Mouse (Mus musculus) small intestine, adult 2 months (tissue): ENCODE results near the gene Gabpb1. TPM values are rescaled to one million over a fixed set of nuclear protein-coding genes. Genes with fewer than 3 reads are reported as not detected.

Source experiments
- H3K27ac ChIP-seq: fragments of 200-500 bp; 2 replicates; pipeline ENCODE4 v1.5.1; 2012; ENCODE audit warnings: low read depth, low read length, control low read depth, inconsistent platforms; ENCODE audit not compliant: insufficient read depth
- H3K27me3 ChIP-seq: fragments of 200-500 bp; 2 replicates; pipeline ENCODE4 v1.6.1; 2012; ENCODE audit warnings: mild to moderate bottlenecking, moderate library complexity, low read length, inconsistent platforms; ENCODE audit not compliant: control insufficient read depth, insufficient read depth
- H3K36me3 ChIP-seq: fragments of 200-500 bp; 2 replicates; pipeline ENCODE4 v1.6.1; 2012; ENCODE audit warnings: mild to moderate bottlenecking, low read length, control low read depth, inconsistent platforms; ENCODE audit not compliant: control insufficient read depth, insufficient read depth
- H3K4me1 ChIP-seq: fragments of 200-500 bp; 2 replicates; pipeline ENCODE4 v1.6.1; 2012; ENCODE audit warnings: low read length, inconsistent platforms, mixed read lengths; ENCODE audit not compliant: control insufficient read depth, insufficient read depth, insufficient read length
- H3K4me3 ChIP-seq: fragments of 200-500 bp; 2 replicates; pipeline ENCODE4 v1.5.1; 2012; ENCODE audit warnings: low read depth, mild to moderate bottlenecking, control low read depth, inconsistent platforms, low read length, moderate library complexity
- CTCF ChIP-seq: fragments of 200-500 bp; IDR thresholded peaks from 2 replicates; pipeline ENCODE4 v1.5.1; 2012; ENCODE audit warnings: low read depth, mild to moderate bottlenecking, control low read depth, inconsistent platforms, low read length, moderate library complexity, mixed read lengths; ENCODE audit not compliant: insufficient replicate concordance, insufficient read length; ENCODE audit errors: extremely low read depth
- POLR2A ChIP-seq: fragments of 200-500 bp; IDR thresholded peaks from 2 replicates; pipeline ENCODE4 v1.6.1; 2012; ENCODE audit warnings: low read depth, mild to moderate bottlenecking, control low read depth, inconsistent platforms, low read length, moderate library complexity
- WGBS: fragments of 180-500 bp; shearing (Covaris S2); methylation state at CpG from one replicate; pipeline ENCODE4 v1.1.7; 2018; 5-methylcytosine and 5-hydroxymethylcytosine counted together
- polyA plus RNA-seq: library from polyadenylated mRNA; depleted of rRNA; stranded (reverse); fragments of >200 nt; gene quantifications from 2 replicates; pipeline ENCODE4 v1.2.3, GENCODE M21; 2012

The Gabpb1 gene
- polyA plus RNA-seq, 1 experiment, result 5.0 TPM

DNA sequence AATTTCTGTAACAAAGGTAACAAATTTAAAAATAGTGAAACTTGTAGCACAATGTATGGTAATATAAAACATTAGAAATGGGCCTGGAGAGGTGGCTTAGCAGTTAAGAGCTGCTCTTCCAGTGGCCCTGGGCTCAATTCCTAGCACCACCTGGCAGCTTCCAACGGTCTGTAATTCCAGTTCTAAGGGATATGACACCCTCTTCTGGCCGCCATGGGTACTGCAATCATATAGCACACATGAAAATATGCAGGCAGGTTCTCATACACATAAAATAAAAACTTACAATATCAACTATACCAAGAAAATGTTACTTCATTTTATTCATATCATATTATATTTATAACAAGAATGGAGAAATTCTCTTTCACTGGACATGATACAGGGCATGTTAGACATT, 35.8 kb downstream of the Gabpb1 start:
- Histone ChIP-seq H3K36me3 (peaks cover 17% of the 10 kb centered on the region), H3K4me3 (no peak overlapping the region), H3K4me1 (no peaks in the 10 kb centered on the region), H3K27me3 (no peaks in the 10 kb centered on the region), H3K27ac (no peak overlapping the region)
- TF ChIP-seq POLR2A, result no peak
- TF ChIP-seq CTCF, result no peak
- 95% methylated on average over 2 of the region's 2 CpGs for WGBS

DNA sequence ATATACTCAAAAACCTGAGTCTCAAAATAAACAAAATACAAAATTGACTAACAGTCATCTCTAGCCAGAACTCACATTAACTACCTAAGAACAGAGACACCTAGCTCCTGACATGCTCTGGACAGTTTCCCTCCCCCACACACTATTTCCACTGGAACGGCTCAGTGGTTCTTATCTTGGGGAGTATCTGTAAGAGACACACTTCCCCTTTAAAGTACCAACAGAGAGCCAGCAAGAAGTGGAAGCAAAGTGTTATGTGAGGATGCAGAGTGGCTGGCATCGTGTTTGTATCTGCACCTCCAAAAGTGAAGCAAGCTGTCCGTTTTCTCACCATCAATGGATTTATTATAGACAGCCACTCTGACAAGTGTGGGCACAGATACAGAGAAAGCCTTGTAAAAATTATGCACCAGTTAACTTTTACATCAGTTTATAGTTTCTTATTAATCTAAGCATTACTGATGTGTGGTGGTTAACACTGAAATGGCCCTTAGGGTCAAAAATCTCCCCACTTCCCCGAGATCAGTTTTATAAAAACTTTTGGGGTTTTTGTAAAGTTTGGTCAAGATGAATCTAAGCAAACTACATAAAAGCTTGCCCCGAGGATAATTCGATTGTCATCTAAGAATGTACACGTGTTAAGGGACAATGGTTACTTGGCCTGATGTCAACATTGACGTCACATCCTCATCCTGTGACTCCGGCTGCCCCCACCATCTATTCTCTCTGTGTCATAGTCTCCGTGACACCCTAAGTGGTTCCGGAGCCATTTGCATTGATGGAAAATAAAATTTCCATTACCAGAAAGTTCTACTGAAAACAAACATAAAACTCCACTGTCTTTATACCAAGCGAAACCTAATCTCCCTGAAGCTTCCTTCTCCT, 40.0 kb downstream of the Gabpb1 start:
- no peak overlapping the region for H3K27ac ChIP-seq
- TF ChIP-seq POLR2A (no peak), CTCF (no peak)
- H3K4me3 ChIP-seq, result no peak overlapping the region
- H3K27me3 ChIP-seq, result no peaks in the 10 kb centered on the region
- H3K4me1 ChIP-seq, result no peaks in the 10 kb centered on the region
- WGBS, result 68% methylated on average over 12 of the region's 12 CpGs
- H3K36me3 ChIP-seq, result peaks cover 14% of the 10 kb centered on the region

DNA sequence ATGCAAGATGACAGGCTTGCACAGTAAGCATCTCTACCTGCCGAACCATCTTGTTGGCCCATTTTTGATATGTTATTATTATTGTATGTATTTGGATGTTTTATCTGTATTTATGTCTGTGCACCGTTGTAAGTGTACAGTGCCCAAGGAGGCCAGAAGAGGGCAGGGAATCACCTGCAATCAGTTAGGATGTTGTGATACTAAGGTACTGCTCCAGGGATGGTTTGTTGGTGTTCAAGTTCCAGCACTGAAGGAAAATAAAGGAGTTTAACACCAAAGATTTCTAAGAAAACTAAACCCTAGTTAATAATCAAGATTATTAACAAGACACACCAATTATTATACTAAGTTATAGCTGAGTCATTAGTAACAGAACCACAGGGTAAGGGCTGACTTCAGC, 43.0 kb downstream of the Gabpb1 start:
- Histone ChIP-seq H3K4me3 (no peak overlapping the region), H3K27me3 (no peaks in the 10 kb centered on the region), H3K4me1 (no peaks in the 10 kb centered on the region), H3K27ac (no peak overlapping the region), H3K36me3 (peaks cover 17% of the 10 kb centered on the region)
- 72% methylated on average over 2 of the region's 2 CpGs for WGBS
- no peak for TF ChIP-seq CTCF
- TF ChIP-seq POLR2A, result no peak

DNA sequence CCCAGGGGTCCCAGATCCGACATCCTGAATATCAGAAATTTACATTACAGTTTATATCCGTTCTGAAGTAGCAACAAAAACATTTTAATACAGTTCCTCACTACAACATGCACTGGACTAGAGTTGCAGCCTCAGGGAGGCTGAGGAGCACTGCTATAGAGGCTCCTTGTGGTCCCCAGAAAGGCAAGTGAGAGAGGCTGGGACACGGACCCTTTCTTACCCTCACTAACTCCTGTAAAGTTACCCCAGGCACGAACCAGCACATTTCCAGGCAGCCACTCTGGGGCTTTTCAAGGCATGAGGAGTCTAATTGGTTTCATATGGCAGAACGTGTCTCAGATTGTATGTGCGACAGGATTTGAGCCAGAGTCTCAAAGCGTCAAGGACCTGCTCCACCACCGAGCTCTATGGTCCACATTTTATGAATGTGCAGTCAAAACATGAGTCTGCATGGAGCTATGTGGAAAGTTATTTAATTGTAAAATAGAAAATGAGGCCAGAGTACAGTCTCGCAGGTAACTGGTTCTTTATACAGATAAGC, 47.6 kb downstream of the Gabpb1 start:
- Histone ChIP-seq H3K27me3 (no peaks in the 10 kb centered on the region), H3K4me3 (no peak overlapping the region), H3K27ac (no peak overlapping the region), H3K4me1 (no peaks in the 10 kb centered on the region), H3K36me3 (peaks cover 13% of the 10 kb centered on the region)
- TF ChIP-seq CTCF (no peak), POLR2A (no peak)
- WGBS, result 88% methylated on average over 9 of the region's 9 CpGs

DNA sequence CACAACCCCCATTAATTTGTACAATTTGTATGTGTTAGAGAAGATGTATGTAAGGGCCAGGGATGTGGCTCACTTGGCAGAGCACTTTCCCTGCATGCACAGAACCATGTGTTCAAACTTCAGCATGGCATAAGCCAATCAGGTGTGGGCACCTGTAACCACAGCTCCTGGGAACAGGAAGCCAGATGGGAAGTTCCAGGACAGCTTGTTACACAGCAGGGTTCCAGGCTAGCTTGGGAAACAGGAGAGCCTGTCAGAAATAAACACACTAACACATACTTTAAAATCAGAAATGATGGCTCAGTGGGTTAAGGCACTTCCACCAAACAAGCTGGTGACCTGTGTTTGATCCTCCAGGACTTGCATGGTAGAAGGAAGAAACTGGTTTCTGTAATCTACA, 53.0 kb downstream of the Gabpb1 start:
- H3K36me3 ChIP-seq, result no peaks in the 10 kb centered on the region; the same call in 1 of the 2 replicates
- no peak overlapping the region for H3K4me3 ChIP-seq
- no peaks in the 10 kb centered on the region for H3K4me1 ChIP-seq

DNA sequence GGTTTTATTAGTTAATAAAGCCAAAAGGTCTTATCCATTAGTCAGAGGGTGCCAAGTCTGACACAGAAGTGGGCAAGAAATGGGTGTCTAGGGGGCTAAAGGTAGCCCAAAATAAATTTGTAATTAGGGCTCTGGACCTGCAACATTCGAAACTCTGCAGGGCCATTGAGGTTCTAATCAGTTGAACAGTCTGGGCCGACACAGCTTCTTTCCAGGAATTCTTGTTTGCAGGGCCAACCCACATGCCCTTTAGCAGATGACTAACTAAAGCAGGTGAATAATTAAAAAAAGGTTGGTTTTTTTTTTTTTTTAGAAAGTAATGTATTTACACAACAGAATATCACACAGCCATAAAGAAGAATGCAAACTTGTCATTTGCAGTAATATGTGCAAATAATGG, 53.7 kb downstream of the Gabpb1 start:
- Histone ChIP-seq H3K27me3 (no peaks in the 10 kb centered on the region), H3K27ac (no peak overlapping the region), H3K4me1 (no peaks in the 10 kb centered on the region), H3K4me3 (no peak overlapping the region), H3K36me3 (no peaks in the 10 kb centered on the region; the same call in 1 of the 2 replicates)
- no peak for TF ChIP-seq CTCF
- no peak for TF ChIP-seq POLR2A
- WGBS, result 58% methylated on average over 2 of the region's 2 CpGs

More for the DNA sequence above, 53.0 kb downstream of the Gabpb1 start:
- Histone ChIP-seq H3K27me3 (no peaks in the 10 kb centered on the region), H3K27ac (no peak overlapping the region)
- no peak for TF ChIP-seq CTCF

DNA sequence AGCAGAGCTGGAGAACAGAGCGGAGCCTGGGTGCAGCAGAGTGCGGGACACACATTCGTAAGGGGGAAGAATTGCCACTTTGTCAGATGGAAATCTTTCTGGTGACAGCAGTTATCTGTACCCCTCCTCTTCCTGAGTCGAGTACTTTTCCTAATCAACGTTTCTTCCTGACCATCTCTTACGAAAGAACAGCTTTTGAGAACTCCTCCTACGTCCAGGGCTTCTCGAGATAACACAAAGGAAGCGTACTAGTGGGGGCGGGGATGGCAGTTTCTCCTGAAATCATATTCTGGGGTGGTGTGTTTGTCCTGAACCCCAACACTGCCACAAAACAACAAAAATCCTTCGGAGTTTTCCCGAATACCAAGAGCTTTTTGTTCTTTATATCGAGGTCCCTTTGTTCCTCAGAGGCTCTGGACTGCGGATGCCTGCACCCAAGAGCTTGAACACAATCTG, 56.9 kb downstream of the Gabpb1 start, which contains the start of gene Hdc:
Gene Hdc (minus strand): TSS at position 51 of the 456 bp plus-strand sequence.
- Histone ChIP-seq H3K27ac (no peak within 1 kb of the TSS), H3K4me3 (no peak within 1 kb of the TSS), H3K36me3 (no peaks in the 10 kb centered on the region), H3K4me1 (no peaks in the 10 kb centered on the region), H3K27me3 (no peaks in the 10 kb centered on the region)
- TF ChIP-seq POLR2A (no peak), CTCF (no peak)
- 71% methylated on average over 14 of the region's 14 CpGs for WGBS
